Mouse (Mus musculus): ENCODE measurements around the gene Alpk3.

Gene Alpk3

GRCm38 (mm10) chr7:81057471-81057870 is at the start of gene Alpk3:
Gene Alpk3, plus strand, starts transcription at chr7:81057600.
- no peak for DNase-seq (ENCODE audit: extremely low read depth, low read depth, low spot score)

- DNase-seq (ENCODE audit: extremely low read depth, low read depth, low spot score), result no peak
These were observed 49.1 kb upstream of the Alpk3 start for GRCm38 (mm10) chr7:81008285-81008684.

GRCm38 (mm10) chr7:81011576-81011975 is 45.8 kb upstream of the Alpk3 start:
- no peak for DNase-seq (ENCODE audit: extremely low read depth, low read depth, low spot score)

- DNase-seq (ENCODE audit: extremely low read depth, low read depth, low spot score), result no peak
These were observed 37.1 kb upstream of the Alpk3 start for GRCm38 (mm10) chr7:81020307-81020706.

- no peak for DNase-seq (ENCODE audit: extremely low read depth, low read depth, low spot score)
These were observed 34.7 kb upstream of the Alpk3 start for GRCm38 (mm10) chr7:81022731-81023130.

GRCm38 (mm10) chr7:81024118-81024517 is 33.3 kb upstream of the Alpk3 start:
- DNase-seq (ENCODE audit: extremely low read depth, low read depth, low spot score), result no peak

- DNase-seq (ENCODE audit: extremely low read depth, low read depth, low spot score), result no peak
These were observed 32.7 kb upstream of the Alpk3 start for GRCm38 (mm10) chr7:81024651-81025050.

- no peak for DNase-seq (ENCODE audit: extremely low read depth, low read depth, low spot score)
These were observed 31.6 kb upstream of the Alpk3 start for GRCm38 (mm10) chr7:81025751-81026150.

GRCm38 (mm10) chr7:81039711-81040110 is 17.7 kb upstream of the Alpk3 start:
- no peak for DNase-seq (ENCODE audit: extremely low read depth, low read depth, low spot score)

GRCm38 (mm10) chr7:81043023-81043620 is 14.3 kb upstream of the Alpk3 start:
- no peak for DNase-seq (ENCODE audit: extremely low read depth, low read depth, low spot score)

- DNase-seq (ENCODE audit: extremely low read depth, low read depth, low spot score), result no peak
These were observed 9.6 kb upstream of the Alpk3 start for GRCm38 (mm10) chr7:81047847-81048246.

- no peak for DNase-seq (ENCODE audit: extremely low read depth, low read depth, low spot score)
These were observed 8.9 kb upstream of the Alpk3 start for GRCm38 (mm10) chr7:81048513-81048912.

- DNase-seq (ENCODE audit: extremely low read depth, low read depth, low spot score), result no peak
These were observed 7.4 kb upstream of the Alpk3 start for GRCm38 (mm10) chr7:81049966-81050365.

GRCm38 (mm10) chr7:81055709-81056370 is 1.6 kb upstream of the Alpk3 start:
- DNase-seq (ENCODE audit: extremely low read depth, low read depth, low spot score), result no peak

GRCm38 (mm10) chr7:81057901-81058711 is 706 bp downstream of the Alpk3 start:
- DNase-seq (ENCODE audit: extremely low read depth, low read depth, low spot score), result no peak

GRCm38 (mm10) chr7:81058712-81059154 is 1.3 kb downstream of the Alpk3 start:
- DNase-seq (ENCODE audit: extremely low read depth, low read depth, low spot score), result no peak

- no peak for DNase-seq (ENCODE audit: extremely low read depth, low read depth, low spot score)
These were observed 2.0 kb downstream of the Alpk3 start for GRCm38 (mm10) chr7:81059388-81059787.

- no peak for DNase-seq (ENCODE audit: extremely low read depth, low read depth, low spot score)
These were observed 3.5 kb downstream of the Alpk3 start for GRCm38 (mm10) chr7:81060908-81061307.

- no peak for DNase-seq (ENCODE audit: extremely low read depth, low read depth, low spot score)
These were observed 4.5 kb downstream of the Alpk3 start for GRCm38 (mm10) chr7:81061936-81062335.

- DNase-seq (ENCODE audit: extremely low read depth, low read depth, low spot score), result no peak
These were observed 5.9 kb downstream of the Alpk3 start for GRCm38 (mm10) chr7:81063332-81063731.

GRCm38 (mm10) chr7:81066714-81067113 is 9.3 kb downstream of the Alpk3 start:
- no peak for DNase-seq (ENCODE audit: extremely low read depth, low read depth, low spot score)

GRCm38 (mm10) chr7:81072463-81072862 is 15.1 kb downstream of the Alpk3 start:
- DNase-seq (ENCODE audit: extremely low read depth, low read depth, low spot score), result peak; percentile 30
